Mouse (Mus musculus) right cerebral cortex, adult 18-20 months (tissue): ENCODE data around the gene Tbccd1.
"Not testable (repeated sequence)": the region's sequence is repeated elsewhere in the genome, so short reads cannot be mapped to it uniquely, and the experiment has no call there.

Experiments
- DNase-seq: peaks from one replicate; pipeline ENCODE4 v3.0.0; 2022; ENCODE audit warnings: mixed read lengths

The Tbccd1 gene

GRCm38 (mm10) chr16:22779228-22779835, 78.1 kb downstream of the Tbccd1 start:
- DNase-seq: peak; percentile 32

- DNase-seq: not testable (repeated sequence)
These were observed 79.2 kb downstream of the Tbccd1 start for GRCm38 (mm10) chr16:22778296-22778695.

- DNase-seq: no peak
These were observed 81.9 kb downstream of the Tbccd1 start for GRCm38 (mm10) chr16:22775471-22775985.

DNA sequence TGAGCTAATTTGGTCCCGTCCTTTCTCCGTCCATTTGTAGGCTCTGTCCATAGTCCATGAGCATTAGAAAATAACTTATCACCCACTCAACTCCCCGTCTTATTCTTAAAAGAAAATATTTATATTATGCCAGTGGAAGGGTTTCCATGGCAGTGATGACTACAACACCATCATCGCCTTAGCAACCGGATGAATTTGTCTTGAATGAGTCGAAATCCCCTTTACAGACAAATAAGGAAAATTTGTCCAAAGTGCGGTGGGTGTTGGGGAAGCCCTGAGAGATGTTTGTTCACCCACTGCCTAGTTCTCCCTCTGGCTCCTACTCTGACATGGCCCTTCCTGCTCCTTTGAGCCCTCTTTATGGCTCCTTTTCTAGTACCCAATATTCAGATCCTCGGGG, 88.8 kb downstream of the Tbccd1 start:
- DNase-seq: peak; percentile 28

- no peak for DNase-seq
These were observed 90.1 kb downstream of the Tbccd1 start for GRCm38 (mm10) chr16:22767405-22767804.

DNA sequence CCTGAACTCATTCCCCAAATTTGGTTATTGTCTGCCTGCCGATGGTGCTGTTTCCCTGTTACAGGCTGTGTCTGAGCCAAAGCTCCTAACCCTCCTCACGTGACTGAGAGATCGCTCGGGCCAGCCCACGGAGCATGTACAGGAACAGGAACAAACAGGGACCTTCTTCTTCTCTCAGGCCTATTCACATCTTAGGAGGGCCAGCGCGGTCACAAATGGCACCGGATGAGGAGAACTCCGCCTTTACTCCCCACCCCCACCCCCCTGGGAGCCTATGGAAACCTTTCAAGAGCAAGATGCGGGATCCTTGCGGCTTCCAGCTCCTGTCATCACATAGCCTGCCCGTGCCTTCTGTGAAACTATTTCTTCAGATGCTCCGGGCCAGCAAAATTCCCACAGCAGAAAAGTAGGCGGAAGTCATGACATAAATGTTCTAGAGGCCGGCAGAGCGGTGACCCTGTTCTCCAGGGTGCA, 90.7 kb downstream of the Tbccd1 start:
- DNase-seq: no peak

GRCm38 (mm10) chr16:22765531-22765930, 91.9 kb downstream of the Tbccd1 start:
- DNase-seq: no peak
